Mouse (Mus musculus) heart, embryonic 13.5 days (tissue): ENCODE results near the gene Cdan1. TPM values are rescaled to one million over a fixed set of nuclear protein-coding genes. Genes with fewer than 3 reads are reported as not detected.

Source experiments
- ATAC-seq: fragments of 200-750 bp; cut with Nextera tagmentation; 2 replicates; pipeline ENCODE4 v1.8.0; 2017; ENCODE audit warnings: moderate TSS enrichment; ENCODE audit not compliant: insufficient number of reproducible peaks, low FRiP score, low TSS enrichment; ENCODE audit errors: extremely low read depth
- H3K27ac ChIP-seq: fragments of 300-500 bp; sonication (generic); replicated peaks from 2 replicates; pipeline ENCODE4 v1.5.1; 2015; ENCODE audit warnings: moderate library complexity, mild to moderate bottlenecking, inconsistent platforms
- H3K27me3 ChIP-seq: fragments of 300-500 bp; sonication (generic); replicated peaks from 2 replicates; pipeline ENCODE4 v1.6.1; 2015; ENCODE audit warnings: mild to moderate bottlenecking, inconsistent platforms
- H3K36me3 ChIP-seq: fragments of 300-500 bp; sonication (generic); 2 replicates; pipeline ENCODE4 v1.6.1; 2015; ENCODE audit warnings: mild to moderate bottlenecking, inconsistent platforms
- H3K4me1 ChIP-seq: fragments of 300-500 bp; sonication (generic); 2 replicates; pipeline ENCODE4 v1.6.1; 2015; ENCODE audit warnings: inconsistent platforms
- H3K4me2 ChIP-seq: fragments of 300-500 bp; sonication (generic); 2 replicates; pipeline ENCODE4 v1.6.1; 2015; ENCODE audit warnings: inconsistent platforms, mild to moderate bottlenecking, moderate library complexity
- H3K4me3 ChIP-seq: fragments of 300-500 bp; sonication (generic); 2 replicates; pipeline ENCODE4 v1.5.1; 2015; ENCODE audit warnings: moderate library complexity, mild to moderate bottlenecking, inconsistent platforms
- H3K9ac ChIP-seq: fragments of 300-500 bp; sonication (generic); 2 replicates; pipeline ENCODE4 v1.6.1; 2015; ENCODE audit warnings: inconsistent platforms, mild to moderate bottlenecking, moderate library complexity
- H3K9me3 ChIP-seq: fragments of 300-500 bp; sonication (generic); 2 replicates; pipeline ENCODE4 v1.6.1; 2016; ENCODE audit warnings: inconsistent platforms
- WGBS: fragments of 180-500 bp; shearing (Covaris S2); methylation state at CpG from one replicate; pipeline ENCODE4 v1.1.7; 2015; ENCODE audit warnings: mixed read lengths; 5-methylcytosine and 5-hydroxymethylcytosine counted together
- polyA plus RNA-seq: library from polyadenylated mRNA; unstranded; fragments of >200 nt; fragmentation: Nextera tagmentation; extraction: Ambion mirVana; gene quantifications from 2 replicates; pipeline ENCODE4 v1.2.1, GENCODE M21; 2015

Gene Cdan1
- polyA plus RNA-seq, result 5.3 and 5.5 TPM in 2 replicates

DNA sequence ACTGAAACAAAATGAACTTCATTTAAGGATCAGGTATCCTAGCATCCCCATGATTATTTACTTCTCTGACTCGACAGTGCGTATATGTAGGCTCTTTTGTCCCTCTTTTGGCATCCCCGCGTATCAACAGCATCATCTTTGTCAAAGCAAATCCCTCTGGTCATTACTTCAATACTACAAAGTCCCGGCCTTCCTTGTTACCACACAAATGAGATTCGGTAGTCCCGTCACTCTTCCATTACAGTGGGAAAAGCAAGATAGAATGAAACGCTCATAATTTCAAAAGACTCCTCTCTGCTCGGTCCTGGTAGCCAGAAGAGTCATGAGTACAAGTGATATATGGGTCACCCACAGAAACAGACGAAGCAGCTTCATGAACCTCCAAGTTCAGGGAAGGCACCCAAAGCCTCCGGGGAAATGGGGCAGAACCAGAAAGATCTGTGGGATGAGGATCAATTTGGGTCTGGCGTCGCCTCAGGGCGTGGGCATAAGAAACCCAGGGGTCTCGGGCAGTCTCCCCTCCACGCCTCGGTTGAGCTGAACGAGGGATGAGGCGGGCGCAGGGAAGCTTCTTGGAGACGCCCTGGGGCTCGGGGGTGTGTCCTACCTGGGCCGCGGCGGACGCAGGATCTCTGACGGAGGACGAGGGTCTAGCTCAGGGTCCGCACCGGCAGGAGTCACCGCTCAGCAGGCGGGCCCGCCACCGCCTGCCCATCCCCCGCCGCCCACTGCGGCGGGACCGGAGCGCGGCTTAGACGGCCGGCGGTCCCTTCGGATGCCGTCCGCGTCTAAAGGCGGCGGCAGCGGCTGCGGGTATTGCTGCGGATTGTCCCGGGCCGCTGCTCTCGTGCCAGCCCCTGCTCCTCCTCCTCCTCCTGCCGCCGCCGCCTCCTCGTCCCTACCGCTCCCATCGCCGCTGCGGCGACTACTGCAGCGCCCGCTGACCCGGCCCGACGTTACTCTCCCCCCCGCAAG, at the start of gene Cdan1:
Gene Cdan1 (minus strand): TSS at position 680 of the 975 bp plus-strand sequence.
- Histone ChIP-seq H3K27me3 (no peaks in the 10 kb centered on the region), H3K36me3 (no peaks in the 10 kb centered on the region), H3K9ac (peak within 1 kb of the TSS; percentile 91), H3K27ac (peak within 1 kb of the TSS; percentile 65), H3K4me1 (peaks cover 14% of the 10 kb centered on the region), H3K4me3 (peak within 1 kb of the TSS; percentile 79), H3K4me2 (peak within 1 kb of the TSS; percentile 80), H3K9me3 (no peaks in the 10 kb centered on the region)
- WGBS, result under 1% methylated on average over 54 of the region's 71 CpGs
- peak; percentile 56 for ATAC-seq

GRCm38 (mm10) chr2:120896361-120896760, 46.4 kb upstream of the Cdan1 start:
- WGBS, result 95% methylated on average over 3 of the region's 3 CpGs
- Histone ChIP-seq H3K27me3 (no peaks in the 10 kb centered on the region), H3K4me3 (no peak overlapping the region), H3K4me1 (no peaks in the 10 kb centered on the region), H3K9ac (no peak overlapping the region), H3K27ac (no peak overlapping the region), H3K36me3 (peaks cover 95% of the 10 kb centered on the region), H3K4me2 (no peak overlapping the region), H3K9me3 (no peaks in the 10 kb centered on the region)
- no peak for ATAC-seq

DNA sequence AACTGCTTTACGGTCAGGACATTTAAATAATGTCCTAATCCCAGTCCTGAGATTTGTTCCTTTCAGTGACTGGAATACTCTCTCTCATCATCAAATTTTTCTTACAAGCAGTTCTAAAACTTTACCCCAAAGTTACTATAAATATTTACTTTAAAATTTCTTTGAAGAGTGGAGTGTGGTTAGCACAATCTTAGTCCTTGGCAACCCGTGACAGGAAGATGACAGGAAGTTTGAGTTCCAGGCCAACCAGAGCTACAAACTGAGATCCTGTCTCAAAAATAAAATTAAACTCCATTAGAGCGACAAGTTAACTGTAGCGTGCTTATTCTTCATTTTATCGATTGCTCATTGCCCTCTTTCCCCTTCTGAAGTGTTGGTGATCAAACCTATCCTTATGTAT, 37.7 kb upstream of the Cdan1 start:
- 87% methylated on average over 5 of the region's 5 CpGs for WGBS
- Histone ChIP-seq H3K4me1 (no peaks in the 10 kb centered on the region), H3K9ac (no peak overlapping the region), H3K36me3 (peaks cover 79% of the 10 kb centered on the region), H3K27ac (no peak overlapping the region), H3K9me3 (no peaks in the 10 kb centered on the region), H3K4me2 (no peak overlapping the region), H3K4me3 (no peak overlapping the region), H3K27me3 (no peaks in the 10 kb centered on the region)
- no peak for ATAC-seq

DNA sequence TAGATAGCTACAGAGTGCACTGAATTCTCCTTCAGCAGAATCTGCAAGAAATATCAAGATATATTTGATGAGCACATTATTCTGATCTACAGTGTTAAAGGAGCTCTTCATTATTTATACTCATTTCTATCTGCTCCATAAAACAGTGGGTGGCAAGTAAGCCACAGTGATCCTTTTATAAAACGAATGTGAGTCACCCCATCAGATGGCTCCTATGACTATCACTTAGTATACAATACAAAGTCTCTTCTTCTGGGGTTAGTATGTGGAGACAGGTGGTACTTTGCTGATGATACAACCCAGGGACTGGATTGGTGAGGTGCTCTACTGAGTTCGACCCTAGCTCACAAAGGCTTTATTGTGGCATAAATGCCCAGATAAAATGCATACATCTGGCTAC, 23.3 kb upstream of the Cdan1 start:
- H3K4me3 ChIP-seq, result no peak overlapping the region
- H3K9me3 ChIP-seq, result no peaks in the 10 kb centered on the region
- no peak overlapping the region for H3K27ac ChIP-seq
- H3K9ac ChIP-seq, result no peak overlapping the region
- H3K36me3 ChIP-seq, result peaks cover 71% of the 10 kb centered on the region
- H3K27me3 ChIP-seq, result no peaks in the 10 kb centered on the region
- no peak overlapping the region for H3K4me2 ChIP-seq
- ATAC-seq, result no peak
- H3K4me1 ChIP-seq, result peaks cover 23% of the 10 kb centered on the region
- 75% methylated on average over 2 of the region's 2 CpGs for WGBS

DNA sequence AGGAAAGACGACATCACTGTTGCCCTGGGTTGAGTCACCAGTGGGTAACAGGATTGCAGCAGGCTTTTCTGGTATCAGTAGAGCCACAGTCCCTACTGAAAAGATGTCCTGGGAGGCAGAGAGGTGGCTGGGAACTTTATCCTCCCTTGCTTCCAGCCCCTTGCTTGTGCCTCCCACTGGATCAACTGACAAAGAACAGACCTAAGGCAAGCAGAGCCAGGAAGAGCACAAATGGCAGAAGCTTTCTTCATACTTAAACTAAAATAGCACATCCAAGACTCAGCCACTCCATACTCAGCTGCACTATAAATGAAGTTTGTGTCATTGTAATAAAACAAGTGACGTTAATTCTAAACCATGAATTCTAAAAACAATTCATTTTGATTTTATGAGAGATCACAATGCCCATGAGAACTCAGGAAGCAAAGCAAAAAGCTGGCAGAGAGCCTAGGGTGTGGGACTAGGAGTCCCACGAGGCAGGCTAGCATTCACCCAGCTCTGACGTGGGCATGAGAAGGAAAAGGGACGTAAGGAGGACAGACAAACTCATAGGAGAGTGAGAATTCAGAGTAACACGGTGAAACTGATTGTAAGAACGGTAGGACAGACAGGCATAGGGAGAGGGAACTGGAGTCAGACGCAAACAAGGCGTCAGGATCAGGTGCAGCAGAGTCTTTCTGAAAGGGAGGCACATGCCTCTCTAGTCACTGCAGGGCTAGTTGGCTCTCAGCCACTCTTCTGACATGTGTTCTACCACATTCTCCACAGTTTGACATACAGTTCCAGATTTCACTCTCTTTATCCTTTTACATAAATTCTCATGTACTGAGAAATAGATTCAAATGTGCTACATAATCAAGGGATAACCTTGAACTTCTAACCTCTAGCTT, 21.8 kb upstream of the Cdan1 start:
- no peak; the same call in 1 of the 2 replicates for ATAC-seq
- peaks cover 23% of the 10 kb centered on the region for H3K4me1 ChIP-seq
- H3K27me3 ChIP-seq, result no peaks in the 10 kb centered on the region
- peaks cover 74% of the 10 kb centered on the region for H3K36me3 ChIP-seq
- 51% methylated on average over 9 of the region's 9 CpGs for WGBS
- peak overlapping the region; percentile 55; the same call in 1 of the 2 replicates for H3K9ac ChIP-seq
- H3K4me2 ChIP-seq, result peak overlapping the region; percentile 10; the same call in 1 of the 2 replicates
- H3K9me3 ChIP-seq, result no peaks in the 10 kb centered on the region
- H3K27ac ChIP-seq, result peak overlapping the region; percentile 92
- no peak overlapping the region for H3K4me3 ChIP-seq

DNA sequence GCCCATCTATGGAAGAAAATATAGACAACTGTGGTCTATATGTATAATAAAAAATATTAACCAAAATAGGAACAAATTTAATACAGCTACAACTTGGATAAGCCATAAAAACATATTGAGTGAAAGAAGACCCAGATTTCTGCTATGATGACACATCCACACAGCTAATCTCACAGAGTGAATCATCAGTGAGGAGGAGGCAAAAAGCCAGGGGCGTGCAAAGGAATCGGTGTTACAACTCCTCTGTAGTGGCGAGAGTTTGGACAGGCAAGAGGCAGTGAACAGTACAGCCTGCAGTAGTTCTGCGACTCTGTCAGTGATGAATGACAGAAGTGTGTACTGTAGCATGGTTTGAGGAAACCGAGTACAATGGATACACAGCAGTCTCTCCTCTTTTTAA, 17.4 kb upstream of the Cdan1 start:
- Histone ChIP-seq H3K4me3 (no peak overlapping the region), H3K4me1 (peaks cover 19% of the 10 kb centered on the region), H3K27ac (no peak overlapping the region), H3K27me3 (no peaks in the 10 kb centered on the region), H3K9ac (no peak overlapping the region), H3K9me3 (no peaks in the 10 kb centered on the region), H3K36me3 (peaks cover 79% of the 10 kb centered on the region), H3K4me2 (no peak overlapping the region)
- WGBS, result 87% methylated on average over 5 of the region's 5 CpGs
- ATAC-seq, result no peak

GRCm38 (mm10) chr2:120866561-120866960, 16.6 kb upstream of the Cdan1 start:
- no peak overlapping the region for H3K9ac ChIP-seq
- H3K4me2 ChIP-seq, result no peak overlapping the region
- peaks cover 87% of the 10 kb centered on the region for H3K36me3 ChIP-seq
- no peak overlapping the region for H3K4me3 ChIP-seq
- H3K4me1 ChIP-seq, result peaks cover 13% of the 10 kb centered on the region; the same call in 1 of the 2 replicates
- H3K27ac ChIP-seq, result no peak overlapping the region
- WGBS, result 16% methylated on average over 1 of the region's 1 CpGs
- no peak for ATAC-seq
- H3K9me3 ChIP-seq, result no peaks in the 10 kb centered on the region
- no peaks in the 10 kb centered on the region for H3K27me3 ChIP-seq

DNA sequence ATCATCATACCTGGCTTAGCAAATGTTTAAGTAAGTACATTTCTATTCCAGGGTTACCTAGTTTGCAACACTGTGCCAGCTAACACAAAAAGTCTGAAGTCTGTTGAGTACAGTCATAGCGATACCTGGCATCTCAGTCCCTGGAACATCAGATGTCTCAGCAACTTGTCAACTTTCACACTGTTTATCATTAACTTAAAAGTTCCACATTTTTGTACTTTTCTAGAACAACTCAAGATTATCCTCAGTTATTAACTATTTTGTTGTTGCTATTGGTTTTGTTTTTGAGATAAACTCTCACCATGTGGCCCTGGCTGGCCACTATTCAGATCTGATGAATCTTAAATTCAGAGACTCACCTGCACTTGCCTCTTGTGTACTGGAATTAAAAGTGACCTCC, 13.5 kb upstream of the Cdan1 start:
- Histone ChIP-seq H3K4me3 (no peak overlapping the region), H3K9me3 (no peaks in the 10 kb centered on the region), H3K9ac (no peak overlapping the region), H3K4me2 (no peak overlapping the region), H3K4me1 (no peaks in the 10 kb centered on the region), H3K27ac (no peak overlapping the region), H3K27me3 (no peaks in the 10 kb centered on the region), H3K36me3 (peaks cover 78% of the 10 kb centered on the region)
- ATAC-seq, result no peak
- WGBS, result 100% methylated on average over 1 of the region's 1 CpGs

DNA sequence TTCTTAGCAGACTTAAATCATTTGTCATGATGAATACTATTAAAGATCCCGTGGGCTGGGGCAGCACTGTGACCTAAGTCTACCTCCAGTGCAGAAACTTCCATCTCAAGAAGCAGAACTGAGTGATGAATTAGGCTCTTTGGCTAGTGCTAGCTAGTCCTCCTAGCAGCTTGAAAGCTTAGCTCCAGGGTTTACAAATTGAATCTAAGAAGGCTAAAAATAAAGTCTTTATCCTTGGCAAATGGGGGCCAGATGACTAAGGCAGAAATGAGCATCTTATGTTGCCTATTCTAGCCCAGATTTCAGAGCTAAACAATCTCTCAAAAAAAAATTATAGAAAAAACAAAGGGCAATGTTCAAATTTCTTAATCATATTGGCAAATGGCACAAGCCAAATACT, 10.8 kb upstream of the Cdan1 start:
- H3K36me3 ChIP-seq, result peaks cover 57% of the 10 kb centered on the region
- no peak overlapping the region for H3K4me2 ChIP-seq
- ATAC-seq, result no peak
- no peak overlapping the region for H3K4me3 ChIP-seq
- 79% methylated on average over 1 of the region's 1 CpGs for WGBS
- no peaks in the 10 kb centered on the region for H3K27me3 ChIP-seq
- H3K4me1 ChIP-seq, result no peaks in the 10 kb centered on the region
- H3K9ac ChIP-seq, result no peak overlapping the region
- no peaks in the 10 kb centered on the region for H3K9me3 ChIP-seq
- no peak overlapping the region for H3K27ac ChIP-seq

GRCm38 (mm10) chr2:120858131-120858530, 8.2 kb upstream of the Cdan1 start:
- H3K4me2 ChIP-seq, result no peak overlapping the region
- no peaks in the 10 kb centered on the region for H3K9me3 ChIP-seq
- peaks cover 34% of the 10 kb centered on the region for H3K36me3 ChIP-seq
- no peak overlapping the region for H3K4me3 ChIP-seq
- no peak for ATAC-seq
- H3K4me1 ChIP-seq, result no peaks in the 10 kb centered on the region
- no peak overlapping the region for H3K9ac ChIP-seq
- H3K27me3 ChIP-seq, result no peaks in the 10 kb centered on the region
- 84% methylated on average over 3 of the region's 3 CpGs for WGBS
- no peak overlapping the region for H3K27ac ChIP-seq

GRCm38 (mm10) chr2:120853151-120853550, 3.2 kb upstream of the Cdan1 start:
- Histone ChIP-seq H3K27me3 (no peaks in the 10 kb centered on the region), H3K9me3 (no peaks in the 10 kb centered on the region), H3K4me3 (no peak overlapping the region), H3K9ac (no peak overlapping the region), H3K4me1 (peaks cover 10% of the 10 kb centered on the region), H3K27ac (no peak overlapping the region), H3K36me3 (no peaks in the 10 kb centered on the region), H3K4me2 (no peak overlapping the region)
- ATAC-seq, result no peak
- WGBS, result 68% methylated on average over 3 of the region's 3 CpGs
